Mouse (Mus musculus) embryonic fibroblast, embryonic 13.5 days (primary cell): ENCODE measurements around the gene Pex11g.

ENCODE experiments used
- CTCF ChIP-seq: IDR thresholded peaks from 2 replicates; pipeline ENCODE4 v1.5.1; 2011; ENCODE audit warnings: mild to moderate bottlenecking, control low read depth, low read length, moderate library complexity, borderline replicate concordance; ENCODE audit not compliant: insufficient read depth
- POLR2A ChIP-seq: IDR thresholded peaks from 2 replicates; pipeline ENCODE4 v1.6.1; 2011; ENCODE audit warnings: low read depth, mild to moderate bottlenecking, control low read depth, low read length, moderate library complexity

DNA sequence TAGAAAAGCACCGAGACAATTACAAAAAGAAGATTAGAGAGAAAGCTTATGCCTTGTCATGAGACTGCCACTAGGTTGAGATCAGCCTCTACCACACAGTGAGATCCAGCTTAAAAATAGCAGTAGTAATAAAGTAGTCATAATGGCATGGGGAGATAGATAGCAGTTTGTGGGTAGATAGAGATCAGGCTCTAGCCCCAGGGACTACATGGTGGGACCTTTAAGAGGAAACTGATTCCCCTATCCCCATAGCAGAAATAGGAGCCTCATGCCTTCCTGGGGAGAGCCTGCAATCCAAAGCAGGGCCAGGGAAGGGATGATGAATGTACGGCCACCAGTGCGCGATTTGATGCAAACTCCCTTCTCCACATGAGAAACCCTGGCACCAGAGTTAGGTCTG, 52.2 kb downstream of the Pex11g start:
- TF ChIP-seq POLR2A (no peak), CTCF (no peak)
